Mouse (Mus musculus) cerebellum, adult 9-10 months (tissue): ENCODE data around the gene Irs1.

Source experiments
- DNase-seq: peaks from one replicate; pipeline ENCODE4 v3.0.0; 2022

Irs1 gene

GRCm38 (mm10) chr1:82291151-82291797 lies at the start of gene Irs1:
Irs1 (minus strand) TSS chr1:82291416.
- DNase-seq = peak; percentile 87

GRCm38 (mm10) chr1:82334506-82334905 lies 43.3 kb upstream of the Irs1 start:
- no peak for DNase-seq

GRCm38 (mm10) chr1:82329954-82330247 lies 38.7 kb upstream of the Irs1 start:
- DNase-seq = no peak

- no peak for DNase-seq
Measured at GRCm38 (mm10) chr1:82329237-82329953, 38.2 kb upstream of the Irs1 start.

GRCm38 (mm10) chr1:82328033-82328775 lies 37.0 kb upstream of the Irs1 start:
- DNase-seq = no peak

- DNase-seq = no peak
Measured at GRCm38 (mm10) chr1:82326120-82326519, 34.9 kb upstream of the Irs1 start.

- no peak for DNase-seq
Measured at GRCm38 (mm10) chr1:82324131-82324785, 33.0 kb upstream of the Irs1 start.

GRCm38 (mm10) chr1:82321441-82321840 lies 30.2 kb upstream of the Irs1 start:
- DNase-seq = no peak

GRCm38 (mm10) chr1:82320864-82321263 lies 29.6 kb upstream of the Irs1 start:
- no peak for DNase-seq

- DNase-seq = no peak
Measured at GRCm38 (mm10) chr1:82320456-82320855, 29.2 kb upstream of the Irs1 start.

- DNase-seq = no peak
Measured at GRCm38 (mm10) chr1:82316746-82317126, 25.5 kb upstream of the Irs1 start.

- DNase-seq = peak; percentile 98
Measured at GRCm38 (mm10) chr1:82316111-82316745, 25.0 kb upstream of the Irs1 start, which contains the start of gene Rhbdd1. Rhbdd1 (plus strand) TSS chr1:82316452.

GRCm38 (mm10) chr1:82304483-82304882 lies 13.3 kb upstream of the Irs1 start:
- no peak for DNase-seq

GRCm38 (mm10) chr1:82298586-82298985 lies 7.4 kb upstream of the Irs1 start:
- DNase-seq = no peak

GRCm38 (mm10) chr1:82294102-82294501 lies 2.9 kb upstream of the Irs1 start:
- peak; percentile 77 for DNase-seq

- peak; percentile 83 for DNase-seq
Measured at GRCm38 (mm10) chr1:82292771-82293170, 1.6 kb upstream of the Irs1 start.

GRCm38 (mm10) chr1:82291930-82292712 lies 905 bp upstream of the Irs1 start:
- DNase-seq = no peak

GRCm38 (mm10) chr1:82290723-82291150 lies 479 bp downstream of the Irs1 start:
- DNase-seq = peak; percentile 88

- DNase-seq = peak; percentile 79
Measured at GRCm38 (mm10) chr1:82289990-82290681, 1.1 kb downstream of the Irs1 start.

- DNase-seq = peak; percentile 52
Measured at GRCm38 (mm10) chr1:82289116-82289989, 1.9 kb downstream of the Irs1 start.
